Mouse (Mus musculus) layer of hippocampus, adult 6 months (tissue): ENCODE data around the gene Sptssb. TPM values are rescaled to one million over a fixed set of nuclear protein-coding genes. Genes with fewer than 3 reads are reported as not detected.

Experiments
- long read RNA-seq, 2 experiments: library from polyadenylated mRNA; unstranded; transcript quantifications; one replicate each; pipeline ENCODE4 v2.0.0; 2019 to 2020
- polyA plus RNA-seq: library from polyadenylated mRNA; unstranded; fragments of <200 nt; fragmentation: Nextera tagmentation; gene quantifications from 2 replicates; pipeline ENCODE4 v1.2.3, GENCODE M21; 2021

The Sptssb gene
- 0.97 and 1.9 TPM in 2 replicates for polyA plus RNA-seq
- long read RNA-seq, experiment 1, partial matches to known transcripts = 0 of 2 reads
- long read RNA-seq, experiment 1, other reads (novel, unspliced or antisense) = 0 of 2 reads
- long read RNA-seq, experiment 2, transcript Sptssb-201 (3 exons, 1,795 nt) = major isoform, 8 of 13 reads
- long read RNA-seq, experiment 2, partial matches to known transcripts = 0 of 13 reads
- long read RNA-seq, experiment 2, other reads (novel, unspliced or antisense) = 2 of 13 reads

DNA sequence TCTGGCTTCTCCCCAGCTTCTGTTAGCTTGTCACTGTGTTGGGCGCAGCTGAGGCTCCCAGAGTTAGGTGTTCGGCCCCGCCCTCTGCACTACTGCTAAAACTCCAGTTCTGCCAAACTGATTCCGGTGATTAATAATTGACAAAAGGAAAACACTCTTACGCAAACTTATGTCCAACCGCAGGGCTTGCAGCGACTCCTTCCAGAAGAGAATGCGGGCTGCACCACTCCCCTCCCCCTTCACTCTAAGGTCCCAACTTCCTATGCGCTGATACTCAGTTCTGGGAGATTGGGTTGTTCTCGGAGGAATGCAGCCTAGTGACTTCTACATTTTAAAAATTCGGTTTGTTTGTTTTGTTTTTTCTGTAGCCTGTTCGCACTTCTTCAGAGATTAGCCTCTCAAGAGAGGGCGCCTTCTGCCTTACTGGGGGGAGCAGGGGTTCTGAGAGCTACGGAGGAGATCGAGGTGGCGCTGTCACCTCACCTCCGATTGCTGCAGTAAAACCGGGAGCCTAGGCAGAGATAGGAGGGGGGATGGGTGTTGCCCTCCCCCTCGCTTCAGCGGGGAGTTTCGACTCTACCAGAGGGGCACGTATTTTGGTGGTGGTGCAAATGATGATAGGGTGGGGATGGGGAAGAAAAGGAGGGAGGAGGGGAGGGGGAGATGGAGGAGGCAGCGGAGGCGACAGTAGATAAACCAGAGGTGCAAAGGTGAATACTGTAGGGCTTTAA lies at the start of gene Sptssb:
Gene Sptssb (minus strand): TSS at position 83 of the 731 bp plus-strand sequence.

Other genes starting within 250 kb of the Sptssb start
- 53.7 and 58.9 TPM in 2 replicates for gene Nmd3, start 138.0 kb downstream of the Sptssb start, polyA plus RNA-seq
- not detected in 2 replicates for gene Otol1, start 147.7 kb upstream of the Sptssb start, polyA plus RNA-seq